Mouse (Mus musculus): ENCODE measurements around the gene Baiap3.
"Not testable (repeated sequence)": the region's sequence is repeated elsewhere in the genome, so short reads cannot be mapped to it uniquely, and the experiment has no call there.

The Baiap3 gene

GRCm38 (mm10) chr17:25248033-25248750 is 8.0 kb downstream of the Baiap3 start:
- no peak for DNase-seq (ENCODE audit: low spot score in 2 of 2)

- DNase-seq (ENCODE audit: low spot score in 2 of 2), result no peak
Observed at GRCm38 (mm10) chr17:25244239-25244638, 11.9 kb downstream of the Baiap3 start.

GRCm38 (mm10) chr17:25243131-25243780 is 12.9 kb downstream of the Baiap3 start:
- DNase-seq (ENCODE audit: low spot score in 2 of 2), result no peak

- DNase-seq (ENCODE audit: low spot score in 2 of 2), result peak; percentile 67 to 84
Observed at GRCm38 (mm10) chr17:25239695-25240636, 16.2 kb downstream of the Baiap3 start, which contains the start of the genes Gnptg and Tsr3. Gene Gnptg (minus strand): TSS chr17:25240124. Gene Tsr3 (plus strand): TSS chr17:25240170.

GRCm38 (mm10) chr17:25235635-25236034 is 20.5 kb downstream of the Baiap3 start:
- DNase-seq (ENCODE audit: low spot score in 2 of 2), result no peak

- not testable (repeated sequence) for DNase-seq (ENCODE audit: low spot score in 2 of 2)
Observed at GRCm38 (mm10) chr17:25231621-25232020, 24.5 kb downstream of the Baiap3 start.

- no peak for DNase-seq (ENCODE audit: low spot score in 2 of 2)
Observed at GRCm38 (mm10) chr17:25230700-25231099, 25.5 kb downstream of the Baiap3 start.

- DNase-seq (ENCODE audit: low spot score in 2 of 2), result not testable (repeated sequence)
Observed at GRCm38 (mm10) chr17:25230014-25230655, 26.0 kb downstream of the Baiap3 start.

GRCm38 (mm10) chr17:25227991-25228390 is 28.2 kb downstream of the Baiap3 start:
- no peak for DNase-seq (ENCODE audit: low spot score in 2 of 2)

GRCm38 (mm10) chr17:25225659-25226058 is 30.5 kb downstream of the Baiap3 start:
- DNase-seq (ENCODE audit: low spot score in 2 of 2), result no peak

- no peak for DNase-seq (ENCODE audit: low spot score in 2 of 2)
Observed at GRCm38 (mm10) chr17:25224586-25225222, 31.5 kb downstream of the Baiap3 start.

- DNase-seq (ENCODE audit: low spot score in 2 of 2), result no peak
Observed at GRCm38 (mm10) chr17:25222951-25223601, 33.1 kb downstream of the Baiap3 start.

- not testable (repeated sequence) for DNase-seq (ENCODE audit: low spot score in 2 of 2)
Observed at GRCm38 (mm10) chr17:25222504-25222940, 33.6 kb downstream of the Baiap3 start.

GRCm38 (mm10) chr17:25221821-25222503 is 34.2 kb downstream of the Baiap3 start:
- peak; percentile 42 to 43 for DNase-seq (ENCODE audit: low spot score in 2 of 2)

GRCm38 (mm10) chr17:25220746-25221145 is 35.4 kb downstream of the Baiap3 start:
- DNase-seq (ENCODE audit: low spot score in 2 of 2), result no peak

- no peak for DNase-seq (ENCODE audit: low spot score in 2 of 2)
Observed at GRCm38 (mm10) chr17:25219492-25220295, 36.5 kb downstream of the Baiap3 start.

- DNase-seq (ENCODE audit: low spot score in 2 of 2), result no peak
Observed at GRCm38 (mm10) chr17:25218967-25219366, 37.2 kb downstream of the Baiap3 start.

GRCm38 (mm10) chr17:25215431-25215830 is 40.7 kb downstream of the Baiap3 start:
- no peak for DNase-seq (ENCODE audit: low spot score in 2 of 2)

GRCm38 (mm10) chr17:25211705-25212104 is 44.5 kb downstream of the Baiap3 start:
- DNase-seq (ENCODE audit: low spot score in 2 of 2), result no peak

Data from cerebellum, postnatal 4 days (tissue).